Mouse (Mus musculus): ENCODE measurements around the gene Fam221a.

Fam221a gene

GRCm38 (mm10) chr6:49367159-49368054 is at the start of gene Fam221a:
TSS of gene Fam221a (plus strand) at chr6:49367739.
- in situ Hi-C loops (cut with MboI, MseI), result no loop called here

- in situ Hi-C loops (cut with MboI, MseI), result no loop called here
These were observed 48.5 kb upstream of the Fam221a start, which contains the start of gene Ccdc126 for GRCm38 (mm10) chr6:49318966-49319594. TSS of gene Ccdc126 (plus strand) at chr6:49319274.

GRCm38 (mm10) chr6:49319595-49320315 is 47.8 kb upstream of the Fam221a start:
- in situ Hi-C loops (cut with MboI, MseI), result loop anchor here (5.0 kb wide), 1 partner anchor 42 kb away; no protein-coding TSS in a partner anchor

GRCm38 (mm10) chr6:49321341-49321740 is 46.2 kb upstream of the Fam221a start:
- in situ Hi-C loops (cut with MboI, MseI), result loop anchor here (5.0 kb wide), 1 partner anchor 44 kb away; no protein-coding TSS in a partner anchor

GRCm38 (mm10) chr6:49322056-49322455 is 45.5 kb upstream of the Fam221a start:
- in situ Hi-C loops (cut with MboI, MseI), result loop anchor here (5.0 kb wide), 1 partner anchor 45 kb away; no protein-coding TSS in a partner anchor

- in situ Hi-C loops (cut with MboI, MseI), result loop anchor here (5.0 kb wide), 1 partner anchor 46 kb away; no protein-coding TSS in a partner anchor
These were observed 44.6 kb upstream of the Fam221a start for GRCm38 (mm10) chr6:49322986-49323385.

- in situ Hi-C loops (cut with MboI, MseI), result loop anchor here (5.0 kb wide), 1 partner anchor 47 kb away; no protein-coding TSS in a partner anchor
These were observed 43.0 kb upstream of the Fam221a start for GRCm38 (mm10) chr6:49324528-49324927.

GRCm38 (mm10) chr6:49325294-49325693 is 42.2 kb upstream of the Fam221a start:
- in situ Hi-C loops (cut with MboI, MseI), result no loop called here

GRCm38 (mm10) chr6:49326846-49327245 is 40.7 kb upstream of the Fam221a start:
- in situ Hi-C loops (cut with MboI, MseI), result no loop called here

GRCm38 (mm10) chr6:49331369-49332059 is 36.0 kb upstream of the Fam221a start:
- in situ Hi-C loops (cut with MboI, MseI), result no loop called here

GRCm38 (mm10) chr6:49332060-49332370 is 35.5 kb upstream of the Fam221a start:
- in situ Hi-C loops (cut with MboI, MseI), result no loop called here

- in situ Hi-C loops (cut with MboI, MseI), result no loop called here
These were observed 29.0 kb upstream of the Fam221a start for GRCm38 (mm10) chr6:49338566-49338965.

GRCm38 (mm10) chr6:49339145-49339544 is 28.4 kb upstream of the Fam221a start:
- in situ Hi-C loops (cut with MboI, MseI), result no loop called here

GRCm38 (mm10) chr6:49343737-49344469 is 23.6 kb upstream of the Fam221a start:
- in situ Hi-C loops (cut with MboI, MseI), result no loop called here

- in situ Hi-C loops (cut with MboI, MseI), result no loop called here
These were observed 17.7 kb upstream of the Fam221a start for GRCm38 (mm10) chr6:49349826-49350225.

- in situ Hi-C loops (cut with MboI, MseI), result no loop called here
These were observed 12.9 kb upstream of the Fam221a start for GRCm38 (mm10) chr6:49354613-49355012.

GRCm38 (mm10) chr6:49355171-49355570 is 12.4 kb upstream of the Fam221a start:
- in situ Hi-C loops (cut with MboI, MseI), result no loop called here

- in situ Hi-C loops (cut with MboI, MseI), result no loop called here
These were observed 7.1 kb upstream of the Fam221a start for GRCm38 (mm10) chr6:49360420-49360819.

GRCm38 (mm10) chr6:49368212-49368611 is 673 bp downstream of the Fam221a start:
- in situ Hi-C loops (cut with MboI, MseI), result no loop called here

- in situ Hi-C loops (cut with MboI, MseI), result no loop called here
These were observed 5.2 kb downstream of the Fam221a start for GRCm38 (mm10) chr6:49372705-49373104.

- in situ Hi-C loops (cut with MboI, MseI), result no loop called here
These were observed 6.4 kb downstream of the Fam221a start for GRCm38 (mm10) chr6:49373943-49374342.
